Mouse (Mus musculus) right cerebral cortex, adult 18-20 months (tissue): Measurements from ENCODE around the gene Upb1.
"Not testable (repeated sequence)": the region's sequence is repeated elsewhere in the genome, so short reads cannot be mapped to it uniquely, and the experiment has no call there.

Experiments used
- DNase-seq: peaks from one replicate; pipeline ENCODE4 v3.0.0; 2022; ENCODE audit warnings: mixed read lengths

Gene Upb1

GRCm38 (mm10) chr10:75457852-75458251 is 56.9 kb downstream of the Upb1 start:
- DNase-seq = no peak

- no peak for DNase-seq
Observed at GRCm38 (mm10) chr10:75458329-75458728, 57.4 kb downstream of the Upb1 start.

GRCm38 (mm10) chr10:75462728-75463127 is 61.8 kb downstream of the Upb1 start:
- DNase-seq = no peak

GRCm38 (mm10) chr10:75465781-75466550 is 65.1 kb downstream of the Upb1 start:
- peak; percentile 29 for DNase-seq

GRCm38 (mm10) chr10:75473411-75473810 is 72.5 kb downstream of the Upb1 start:
- DNase-seq = no peak

GRCm38 (mm10) chr10:75474571-75474970 is 73.7 kb downstream of the Upb1 start:
- DNase-seq = no peak

- not testable (repeated sequence) for DNase-seq
Observed at GRCm38 (mm10) chr10:75475139-75475850, 74.4 kb downstream of the Upb1 start.

- DNase-seq = no peak
Observed at GRCm38 (mm10) chr10:75477034-75477433, 76.1 kb downstream of the Upb1 start.

GRCm38 (mm10) chr10:75479955-75480354 is 79.0 kb downstream of the Upb1 start:
- DNase-seq = no peak

GRCm38 (mm10) chr10:75481703-75482102 is 80.8 kb downstream of the Upb1 start:
- DNase-seq = no peak

GRCm38 (mm10) chr10:75482271-75482670 is 81.4 kb downstream of the Upb1 start:
- no peak for DNase-seq

- no peak for DNase-seq
Observed at GRCm38 (mm10) chr10:75482919-75483483, 82.1 kb downstream of the Upb1 start.

GRCm38 (mm10) chr10:75484066-75484465 is 83.2 kb downstream of the Upb1 start:
- DNase-seq = no peak

- DNase-seq = no peak
Observed at GRCm38 (mm10) chr10:75484767-75485166, 83.9 kb downstream of the Upb1 start.

GRCm38 (mm10) chr10:75486086-75486979 is 85.4 kb downstream of the Upb1 start:
- DNase-seq = peak; percentile 75

GRCm38 (mm10) chr10:75487131-75487530 is 86.2 kb downstream of the Upb1 start:
- no peak for DNase-seq

- no peak for DNase-seq
Observed at GRCm38 (mm10) chr10:75489522-75489921, 88.6 kb downstream of the Upb1 start.

GRCm38 (mm10) chr10:75490731-75491130 is 89.8 kb downstream of the Upb1 start:
- no peak for DNase-seq
